Mouse (Mus musculus) testis, adult 2 months (tissue): Measurements from ENCODE around the gene Iqcf1.

Source experiments
- CTCF ChIP-seq: fragments of 200-500 bp; IDR thresholded peaks from 2 replicates; pipeline ENCODE4 v1.5.1; 2012; ENCODE audit warnings: low read depth, mild to moderate bottlenecking, inconsistent platforms, low read length, moderate library complexity; ENCODE audit not compliant: control insufficient read depth, insufficient read depth, insufficient replicate concordance
- POLR2A ChIP-seq: fragments of 200-500 bp; IDR thresholded peaks from 2 replicates; pipeline ENCODE4 v1.6.1; 2012; ENCODE audit warnings: low read depth, mild to moderate bottlenecking, inconsistent platforms, low read length, moderate library complexity; ENCODE audit not compliant: control insufficient read depth

- no peak for TF ChIP-seq CTCF
- TF ChIP-seq POLR2A: no peak
Measured at GRCm38 (mm10) chr9:106467746-106468145, 32.0 kb upstream of the Iqcf1 start.
